Mouse (Mus musculus) embryonic facial prominence, embryonic 13.5 days (tissue): ENCODE measurements around the gene Foxg1. TPM values are rescaled to one million over a fixed set of nuclear protein-coding genes. Genes with fewer than 3 reads are reported as not detected.

Experiments used
- ATAC-seq: fragments of 200-750 bp; cut with Nextera tagmentation; 2 replicates; pipeline ENCODE4 v1.8.0; 2017; ENCODE audit warnings: low read depth; ENCODE audit not compliant: insufficient number of reproducible peaks, insufficient read depth, low FRiP score, low TSS enrichment
- H3K27ac ChIP-seq: fragments of 300-500 bp; sonication (generic); 2 replicates; pipeline ENCODE4 v1.5.1; 2015; ENCODE audit warnings: moderate library complexity, mild to moderate bottlenecking, inconsistent platforms
- H3K27me3 ChIP-seq: fragments of 300-500 bp; sonication (generic); 2 replicates; pipeline ENCODE4 v1.6.1; 2015; ENCODE audit warnings: mild to moderate bottlenecking, inconsistent platforms
- H3K36me3 ChIP-seq: fragments of 300-500 bp; sonication (generic); 2 replicates; pipeline ENCODE4 v1.6.1; 2015; ENCODE audit warnings: mild to moderate bottlenecking, inconsistent platforms
- H3K4me1 ChIP-seq: fragments of 300-500 bp; sonication (generic); 2 replicates; pipeline ENCODE4 v1.6.1; 2015; ENCODE audit warnings: inconsistent platforms
- H3K4me2 ChIP-seq: fragments of 300-500 bp; sonication (generic); 2 replicates; pipeline ENCODE4 v1.6.1; 2015; ENCODE audit warnings: moderate library complexity, mild to moderate bottlenecking, inconsistent platforms
- H3K4me3 ChIP-seq: fragments of 300-500 bp; sonication (generic); 2 replicates; pipeline ENCODE4 v1.5.1; 2015; ENCODE audit warnings: mild to moderate bottlenecking, inconsistent platforms
- H3K9ac ChIP-seq: fragments of 300-500 bp; sonication (generic); 2 replicates; pipeline ENCODE4 v1.6.1; 2015; ENCODE audit warnings: mild to moderate bottlenecking, inconsistent platforms
- H3K9me3 ChIP-seq: fragments of 300-500 bp; sonication (generic); 2 replicates; pipeline ENCODE4 v1.6.1; 2016; ENCODE audit warnings: inconsistent platforms
- WGBS: fragments of 180-500 bp; shearing (Covaris S2); methylation state at CpG from one replicate; pipeline ENCODE4 v1.1.7; 2015; ENCODE audit warnings: mixed read lengths; 5-methylcytosine and 5-hydroxymethylcytosine counted together
- polyA plus RNA-seq: library from polyadenylated mRNA; unstranded; fragments of >200 nt; fragmentation: Nextera tagmentation; extraction: Ambion mirVana; gene quantifications from 2 replicates; pipeline ENCODE4 v1.2.1, GENCODE M21; 2015

The Foxg1 gene
- polyA plus RNA-seq, 1 experiment from 2014 or later = 0.86 TPM

- peaks cover 78% of the 10 kb centered on the region for H3K27me3 ChIP-seq
- no peak overlapping the region for H3K9ac ChIP-seq
- H3K4me2 ChIP-seq = no peak overlapping the region
- WGBS = 29% methylated on average over 4 of the region's 4 CpGs
- H3K4me1 ChIP-seq = peaks cover 11% of the 10 kb centered on the region
- no peak overlapping the region for H3K27ac ChIP-seq
- H3K4me3 ChIP-seq = no peak overlapping the region
- no peaks in the 10 kb centered on the region for H3K36me3 ChIP-seq
- H3K9me3 ChIP-seq = no peaks in the 10 kb centered on the region
- ATAC-seq = no peak
Observed at GRCm38 (mm10) chr12:49397443-49398162, 15.1 kb downstream of the Foxg1 start.

- H3K9me3 ChIP-seq = no peaks in the 10 kb centered on the region
- no peak overlapping the region for H3K4me2 ChIP-seq
- H3K27ac ChIP-seq = no peak overlapping the region
- peaks cover 78% of the 10 kb centered on the region for H3K27me3 ChIP-seq
- H3K4me1 ChIP-seq = peaks cover 11% of the 10 kb centered on the region
- no peak overlapping the region for H3K9ac ChIP-seq
- no peaks in the 10 kb centered on the region for H3K36me3 ChIP-seq
- ATAC-seq = no peak
- H3K4me3 ChIP-seq = no peak overlapping the region
Observed at GRCm38 (mm10) chr12:49398163-49398540, 15.7 kb downstream of the Foxg1 start.

- peaks cover 80% of the 10 kb centered on the region for H3K27me3 ChIP-seq
- no peak for ATAC-seq
- no peak overlapping the region for H3K4me2 ChIP-seq
- no peak overlapping the region for H3K4me3 ChIP-seq
- H3K4me1 ChIP-seq = peaks cover 11% of the 10 kb centered on the region
- H3K9ac ChIP-seq = no peak overlapping the region
- H3K9me3 ChIP-seq = no peaks in the 10 kb centered on the region
- WGBS = 17% methylated on average over 3 of the region's 3 CpGs
- no peak overlapping the region for H3K27ac ChIP-seq
- H3K36me3 ChIP-seq = no peaks in the 10 kb centered on the region
Observed at GRCm38 (mm10) chr12:49398636-49399035, 16.2 kb downstream of the Foxg1 start.

GRCm38 (mm10) chr12:49399611-49400010, 17.2 kb downstream of the Foxg1 start:
- Histone ChIP-seq H3K4me2 (no peak overlapping the region), H3K9ac (no peak overlapping the region), H3K9me3 (no peaks in the 10 kb centered on the region), H3K4me1 (peaks cover 11% of the 10 kb centered on the region), H3K4me3 (no peak overlapping the region), H3K27ac (no peak overlapping the region), H3K36me3 (no peaks in the 10 kb centered on the region), H3K27me3 (peaks cover 78% of the 10 kb centered on the region)
- ATAC-seq = no peak
- 0% methylated on average over 1 of the region's 1 CpGs for WGBS

- Histone ChIP-seq H3K9me3 (no peaks in the 10 kb centered on the region), H3K4me3 (no peak overlapping the region), H3K36me3 (no peaks in the 10 kb centered on the region), H3K4me2 (no peak overlapping the region), H3K27me3 (peaks cover 77% of the 10 kb centered on the region), H3K27ac (no peak overlapping the region), H3K4me1 (peaks cover 11% of the 10 kb centered on the region), H3K9ac (no peak overlapping the region)
- no peak for ATAC-seq
- WGBS = 3% methylated on average over 9 of the region's 9 CpGs
Observed at GRCm38 (mm10) chr12:49400036-49400852, 17.8 kb downstream of the Foxg1 start.

GRCm38 (mm10) chr12:49400853-49401118, 18.3 kb downstream of the Foxg1 start:
- peaks cover 11% of the 10 kb centered on the region for H3K4me1 ChIP-seq
- H3K4me3 ChIP-seq = peak overlapping the region; percentile 46
- no peaks in the 10 kb centered on the region for H3K36me3 ChIP-seq
- H3K9ac ChIP-seq = no peak overlapping the region; the same call in 1 of the 2 replicates
- H3K27me3 ChIP-seq = peaks cover 74% of the 10 kb centered on the region
- no peaks in the 10 kb centered on the region for H3K9me3 ChIP-seq
- H3K27ac ChIP-seq = no peak overlapping the region
- peak; percentile 83 for ATAC-seq
- peak overlapping the region; percentile 89 for H3K4me2 ChIP-seq
- WGBS = under 1% methylated on average over 8 of the region's 8 CpGs

- Histone ChIP-seq H3K27ac (no peak overlapping the region), H3K4me1 (peaks cover 11% of the 10 kb centered on the region), H3K4me2 (peak overlapping the region; percentile 89), H3K9me3 (no peaks in the 10 kb centered on the region), H3K4me3 (peak overlapping the region; percentile 46), H3K9ac (peak overlapping the region; percentile 68), H3K36me3 (no peaks in the 10 kb centered on the region), H3K27me3 (peaks cover 71% of the 10 kb centered on the region)
- under 1% methylated on average over 68 of the region's 68 CpGs for whole genome bisulfite sequencing
- ATAC-seq = peak; percentile 64; the same call in 1 of the 2 replicates
Observed at GRCm38 (mm10) chr12:49401119-49401795, 18.8 kb downstream of the Foxg1 start.

GRCm38 (mm10) chr12:49401796-49402130, 19.3 kb downstream of the Foxg1 start:
- Histone ChIP-seq H3K4me2 (peak overlapping the region; percentile 89), H3K27me3 (peaks cover 68% of the 10 kb centered on the region), H3K4me3 (peak overlapping the region; percentile 46), H3K4me1 (peaks cover 11% of the 10 kb centered on the region), H3K27ac (no peak overlapping the region), H3K9me3 (no peaks in the 10 kb centered on the region), H3K36me3 (no peaks in the 10 kb centered on the region), H3K9ac (peak overlapping the region; percentile 68; the same call in 1 of the 2 replicates)
- WGBS = 0% methylated on average over 5 of the region's 5 CpGs
- no peak for ATAC-seq

- Histone ChIP-seq H3K4me3 (no peak overlapping the region), H3K4me1 (no peaks in the 10 kb centered on the region), H3K27ac (no peak overlapping the region), H3K4me2 (no peak overlapping the region), H3K36me3 (no peaks in the 10 kb centered on the region), H3K9me3 (no peaks in the 10 kb centered on the region), H3K9ac (no peak overlapping the region), H3K27me3 (peaks cover 9% of the 10 kb centered on the region)
- no peak for ATAC-seq
- 74% methylated on average over 2 of the region's 2 CpGs for WGBS
Observed at GRCm38 (mm10) chr12:49409833-49410232, 27.4 kb downstream of the Foxg1 start.

- ATAC-seq = no peak
- no peak overlapping the region for H3K4me3 ChIP-seq
Observed at GRCm38 (mm10) chr12:49417963-49418362, 35.5 kb downstream of the Foxg1 start.

More at GRCm38 (mm10) chr12:49417963-49418362, 35.5 kb downstream of the Foxg1 start:
- Histone ChIP-seq H3K4me1 (no peaks in the 10 kb centered on the region), H3K9ac (no peak overlapping the region), H3K27ac (no peak overlapping the region), H3K27me3 (no peaks in the 10 kb centered on the region), H3K4me2 (no peak overlapping the region), H3K9me3 (no peaks in the 10 kb centered on the region), H3K36me3 (no peaks in the 10 kb centered on the region)
- WGBS = 59% methylated on average over 3 of the region's 3 CpGs
